Comparison of ENCODE assay signal across 9 mouse cellular contexts in the genomic region with DNA sequence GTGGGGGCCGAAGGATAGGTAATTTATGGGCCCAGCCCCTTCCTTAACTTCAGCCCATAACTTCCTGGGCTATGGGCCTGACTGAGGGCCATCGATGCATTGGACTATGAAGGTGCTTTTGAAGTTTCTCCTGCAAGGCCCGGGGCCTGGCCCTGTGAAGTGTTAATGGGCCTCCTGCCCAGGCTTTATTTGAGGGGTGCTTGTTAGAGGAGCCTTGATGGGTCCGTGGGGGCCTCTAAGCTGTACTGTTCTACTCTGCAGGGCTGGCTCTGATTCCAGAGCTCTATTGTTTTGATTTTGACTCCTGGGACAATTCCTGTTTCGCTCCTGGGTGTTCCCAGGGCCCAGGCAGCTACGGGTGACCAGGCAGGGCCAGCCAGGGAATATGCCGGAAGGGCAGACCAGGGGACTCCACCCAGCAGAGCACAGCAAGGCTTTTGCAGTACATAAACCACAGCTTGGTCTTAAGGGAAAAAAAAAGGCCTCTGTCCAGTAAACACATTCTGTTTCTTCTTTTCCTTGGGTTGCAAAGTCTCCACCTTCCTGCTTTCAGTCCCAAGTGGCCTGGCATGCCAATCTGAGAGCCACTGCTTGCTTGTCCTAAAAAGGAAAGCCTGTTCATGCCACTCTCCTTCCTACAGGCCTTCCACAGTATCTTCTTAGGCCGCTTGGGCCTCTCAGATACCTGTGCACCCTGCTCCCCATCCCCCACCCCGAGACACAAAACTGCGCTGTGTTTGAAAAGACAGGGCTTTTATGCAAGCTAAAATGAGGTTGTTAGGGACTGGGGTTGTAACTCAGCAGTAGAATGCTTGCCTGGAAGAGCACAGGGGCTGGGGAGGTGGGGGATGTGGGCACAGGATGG. TPM values are rescaled to one million over a fixed set of nuclear protein-coding genes. Genes with fewer than 3 reads are reported as not detected.
DNase-seq lines count a peak whose midpoint lies in the region; ATAC-seq and TF ChIP-seq lines count a peak whose summit lies in the region.
"Had no signal": no experiment of that assay in that cellular context is flagged by ENCODE, and none has a peak within 500 bp of the region (broad histone marks: within the 10 kb centered on the region; RNA-seq: fewer than 3 reads in every experiment).

No protein-coding gene starts in this region.

- 22% methylated on average over 10 of the region's 10 CpGs for WGBS in midbrain, embryonic 10.5 days
- WGBS in midbrain, postnatal 0 days = 25% methylated on average over 10 of the region's 10 CpGs
- WGBS in heart, embryonic 13.5 days = 48% methylated on average over 10 of the region's 10 CpGs
- 6% methylated on average over 10 of the region's 10 CpGs for WGBS in kidney, embryonic 14.5 days
- 23% methylated on average over 10 of the region's 10 CpGs for WGBS in midbrain, embryonic 11.5 days

- H3K4me2 ChIP-seq in midbrain, postnatal 0 days (ENCODE audit: low read depth, low read length, poor library complexity, severe bottlenecking) = no peak overlapping the region
- no peak overlapping the region for H3K4me2 ChIP-seq in heart, embryonic 13.5 days
- H3K4me2 ChIP-seq in kidney, embryonic 14.5 days (replicated peaks; ENCODE audit: low read depth, low read length) = peak overlapping the region; percentile 22
- no peak overlapping the region for H3K4me2 ChIP-seq in midbrain, embryonic 11.5 days

- no peak for ATAC-seq in midbrain, postnatal 0 days (ENCODE audit: low FRiP score)
- ATAC-seq in heart, embryonic 13.5 days (ENCODE audit: extremely low read depth, insufficient number of reproducible peaks, low FRiP score, low TSS enrichment) = no peak
- peak; percentile 88 for ATAC-seq in kidney, embryonic 14.5 days (ENCODE audit: low FRiP score, low TSS enrichment)
- peak; percentile 44; the same call in 1 of the 2 replicates for ATAC-seq in midbrain, embryonic 11.5 days (ENCODE audit: low FRiP score)

- no peak overlapping the region for H3K4me3 ChIP-seq in midbrain, embryonic 10.5 days
- no peak overlapping the region for H3K4me3 ChIP-seq in midbrain, postnatal 0 days (ENCODE audit: low read depth, low read length)
- no peak overlapping the region for H3K4me3 ChIP-seq in heart, embryonic 13.5 days
- no peak overlapping the region for H3K4me3 ChIP-seq in kidney, embryonic 14.5 days (ENCODE audit: low read length)
- no peak overlapping the region for H3K4me3 ChIP-seq in midbrain, embryonic 11.5 days (ENCODE audit: low read depth, low read length)
- H3K4me3 ChIP-seq: erythroblast, embryonic 14.5 days had no signal

- H3K4me1 ChIP-seq in midbrain, embryonic 10.5 days = peaks cover 27% of the 10 kb centered on the region
- H3K4me1 ChIP-seq in midbrain, postnatal 0 days (ENCODE audit: insufficient read depth, low read length) = peaks cover 2% of the 10 kb centered on the region; the same call in 1 of the 2 replicates
- peaks cover 43% of the 10 kb centered on the region for H3K4me1 ChIP-seq in heart, embryonic 13.5 days
- H3K4me1 ChIP-seq in kidney, embryonic 14.5 days (ENCODE audit: control insufficient read depth, insufficient read depth, low read length) = peaks cover 45% of the 10 kb centered on the region
- peaks cover 11% of the 10 kb centered on the region; the same call in 1 of the 2 replicates for H3K4me1 ChIP-seq in midbrain, embryonic 11.5 days (ENCODE audit: control insufficient read depth, insufficient read depth, low read length)

- no peak overlapping the region for H3K9ac ChIP-seq in midbrain, postnatal 0 days (replicated peaks; ENCODE audit: low read length, poor library complexity, severe bottlenecking)
- H3K9ac ChIP-seq in heart, embryonic 13.5 days = peak overlapping the region; percentile 61
- H3K9ac ChIP-seq in kidney, embryonic 14.5 days (ENCODE audit: low read depth, low read length) = peak overlapping the region; percentile 45
- peak overlapping the region; percentile 27; the same call in 1 of the 2 replicates for H3K9ac ChIP-seq in midbrain, embryonic 11.5 days (ENCODE audit: low read length)

- no peak for TF ChIP-seq CTCF in midbrain, postnatal 0 days (IDR thresholded peaks at IDR 0.05)

- peak overlapping the region; percentile 79 for H3K27ac ChIP-seq in midbrain, embryonic 10.5 days (replicated peaks)
- no peak overlapping the region for H3K27ac ChIP-seq in midbrain, postnatal 0 days (ENCODE audit: low read depth, low read length)
- peak overlapping the region; percentile 75 for H3K27ac ChIP-seq in heart, embryonic 13.5 days (replicated peaks)
- H3K27ac ChIP-seq in kidney, embryonic 14.5 days (ENCODE audit: low read depth, low read length) = peak overlapping the region; percentile 88
- peak overlapping the region; percentile 25; the same call in 1 of the 2 replicates for H3K27ac ChIP-seq in midbrain, embryonic 11.5 days (ENCODE audit: low read depth, low read length)

- H3K36me3 ChIP-seq in midbrain, embryonic 10.5 days = no peaks in the 10 kb centered on the region
- H3K36me3 ChIP-seq in midbrain, postnatal 0 days (ENCODE audit: insufficient read depth, low read length) = no peaks in the 10 kb centered on the region
- no peaks in the 10 kb centered on the region for H3K36me3 ChIP-seq in heart, embryonic 13.5 days
- H3K36me3 ChIP-seq in kidney, embryonic 14.5 days (ENCODE audit: control insufficient read depth, insufficient read depth, low read length) = no peaks in the 10 kb centered on the region
- H3K36me3 ChIP-seq in midbrain, embryonic 11.5 days (ENCODE audit: control insufficient read depth, insufficient read depth, low read length) = no peaks in the 10 kb centered on the region

- no peaks in the 10 kb centered on the region for H3K9me3 ChIP-seq in midbrain, embryonic 10.5 days (replicated peaks)
- H3K9me3 ChIP-seq in midbrain, postnatal 0 days (ENCODE audit: low read length) = no peaks in the 10 kb centered on the region
- no peaks in the 10 kb centered on the region for H3K9me3 ChIP-seq in heart, embryonic 13.5 days
- no peaks in the 10 kb centered on the region for H3K9me3 ChIP-seq in kidney, embryonic 14.5 days (ENCODE audit: control insufficient read depth, low read length)
- H3K9me3 ChIP-seq in midbrain, embryonic 11.5 days (ENCODE audit: control insufficient read depth, low read length) = no peaks in the 10 kb centered on the region

- peaks cover 6% of the 10 kb centered on the region; the same call in 1 of the 2 replicates for H3K27me3 ChIP-seq in midbrain, embryonic 10.5 days (ENCODE audit: low read depth, poor library complexity, severe bottlenecking)
- H3K27me3 ChIP-seq in midbrain, postnatal 0 days (ENCODE audit: insufficient read depth, low read length) = no peaks in the 10 kb centered on the region
- H3K27me3 ChIP-seq in heart, embryonic 13.5 days (replicated peaks) = peaks cover 12% of the 10 kb centered on the region
- no peaks in the 10 kb centered on the region for H3K27me3 ChIP-seq in kidney, embryonic 14.5 days (ENCODE audit: control insufficient read depth, insufficient read depth, low read length)
- H3K27me3 ChIP-seq in midbrain, embryonic 11.5 days (ENCODE audit: control insufficient read depth, insufficient read depth, low read length) = no peaks in the 10 kb centered on the region

- peak; percentile 20 for DNase-seq in midbrain, embryonic 10.5 days (ENCODE audit: low spot score)
- DNase-seq in midbrain, postnatal 0 days (ENCODE audit: low spot score) = no peak
- no peak for DNase-seq in midbrain, embryonic 11.5 days (ENCODE audit: low spot score, missing footprints)
- no peak for DNase-seq in thymus, adult 18-20 months
- DNase-seq in layer of hippocampus, adult 11-12 months (ENCODE audit: low spot score) = no peak
- DNase-seq in thymus, postnatal 36 days = no peak

RNA-seq across cellular contexts. Expression of gene Chst11, which starts 57.5 kb away (rescaled TPM):
- polyA plus RNA-seq in midbrain, embryonic 10.5 days (2016; fragmentation: Nextera tagmentation; extraction: Ambion mirVana) = 0.94 and 1.1 TPM in 2 replicates
- 20.5 and 22.7 TPM in 2 replicates for total RNA-seq in midbrain, postnatal 0 days (2014; rRNA removed)
- 2.6 and 2.8 TPM in 2 replicates for polyA plus RNA-seq in midbrain, postnatal 0 days (2015; fragmentation: Nextera tagmentation; extraction: Ambion mirVana)
- 2.4 TPM in 2 replicates for polyA plus RNA-seq in heart, embryonic 13.5 days (2015; fragmentation: Nextera tagmentation; extraction: Ambion mirVana)
- 4.5 and 5.4 TPM in 2 replicates for polyA plus RNA-seq in kidney, embryonic 14.5 days (2014; fragmentation: Nextera tagmentation; extraction: Ambion mirVana)
- polyA plus RNA-seq in midbrain, embryonic 11.5 days (2014; fragmentation: Nextera tagmentation; extraction: Ambion mirVana) = 1.6 and 1.8 TPM in 2 replicates

Comparison
In these comparisons a context has a peak if more than half of its experiments do, and no peak if none do; other contexts are left out.
1. ATAC-seq: peak in kidney, embryonic 14.5 days (single experiment) and midbrain, embryonic 11.5 days (single experiment); none in midbrain, postnatal 0 days (single experiment) and heart, embryonic 13.5 days (single experiment).